Mouse (Mus musculus): ENCODE results near the gene Usp27x.

GRCm38 (mm10) chrX:7325455-7325854 lies 50.2 kb downstream of the Usp27x start:
- TF ChIP-seq POLR2A (IDR thresholded peaks at IDR 0.05; ENCODE audit: insufficient read depth, low read length) (no peak), CTCF (IDR thresholded peaks at IDR 0.05; ENCODE audit: low read depth, low read length) (no peak), EP300 (IDR thresholded peaks at IDR 0.05; ENCODE audit: insufficient read depth, low read depth, low read length) (no peak)
